Mouse (Mus musculus): Measurements from ENCODE around the gene D1Ertd622e.

Gene D1Ertd622e

GRCm38 (mm10) chr1:97661406-97662241, at the start of gene D1Ertd622e:
TSS of gene D1Ertd622e (minus strand) at chr1:97662074.
- DNase-seq: peak; percentile 81 to 86

DNA sequence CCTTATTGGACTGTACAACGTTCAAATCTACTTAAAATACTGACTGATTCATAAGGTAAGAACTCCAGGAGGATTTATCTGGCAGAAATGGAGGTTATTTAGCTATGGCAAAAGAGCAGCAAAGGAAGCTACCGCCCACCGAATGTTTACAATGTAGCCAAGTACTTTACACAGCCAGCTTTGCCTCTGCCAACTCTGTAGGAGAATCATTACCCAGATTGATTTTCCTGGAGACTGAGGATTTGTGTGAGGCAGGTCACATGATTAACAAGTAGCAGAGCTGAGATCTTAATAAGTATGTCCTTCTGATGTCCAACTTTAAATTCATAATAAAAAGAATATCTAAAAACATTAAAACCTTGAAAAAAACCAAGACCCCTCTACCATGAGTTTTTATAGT, 48.6 kb upstream of the D1Ertd622e start:
- no peak for DNase-seq

GRCm38 (mm10) chr1:97705389-97705788, 43.5 kb upstream of the D1Ertd622e start:
- DNase-seq: no peak

GRCm38 (mm10) chr1:97704646-97705045, 42.8 kb upstream of the D1Ertd622e start:
- no peak for DNase-seq

DNA sequence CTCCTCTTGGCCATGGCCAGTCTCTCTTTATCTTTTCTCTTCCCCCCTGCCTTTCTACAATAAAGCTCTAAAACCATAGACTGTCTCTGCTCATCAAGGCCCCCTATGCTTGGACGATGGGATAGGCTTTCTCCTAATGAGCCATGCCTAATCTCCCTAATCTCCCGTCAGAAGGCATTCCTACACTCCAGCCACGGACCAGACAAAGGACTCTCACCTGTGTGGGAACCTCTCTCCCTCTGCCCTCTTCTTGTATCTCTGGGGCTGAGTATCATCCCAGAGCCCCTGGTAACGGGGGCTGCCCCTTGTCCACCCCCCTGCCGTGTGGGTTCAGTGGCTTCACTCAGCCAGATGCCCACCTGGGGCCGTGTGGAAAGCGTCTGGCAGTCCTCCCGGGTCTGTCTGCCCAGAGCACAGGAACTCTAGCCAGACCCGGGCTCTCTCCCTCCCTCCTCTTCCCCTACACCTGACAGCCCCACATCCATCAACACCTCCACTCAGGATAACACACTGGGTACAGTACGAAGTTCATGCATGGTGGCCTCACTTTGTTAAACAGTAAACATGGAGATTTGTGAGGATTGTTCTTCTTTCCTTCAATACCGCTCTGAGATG, 37.2 kb upstream of the D1Ertd622e start:
- no peak for DNase-seq

DNA sequence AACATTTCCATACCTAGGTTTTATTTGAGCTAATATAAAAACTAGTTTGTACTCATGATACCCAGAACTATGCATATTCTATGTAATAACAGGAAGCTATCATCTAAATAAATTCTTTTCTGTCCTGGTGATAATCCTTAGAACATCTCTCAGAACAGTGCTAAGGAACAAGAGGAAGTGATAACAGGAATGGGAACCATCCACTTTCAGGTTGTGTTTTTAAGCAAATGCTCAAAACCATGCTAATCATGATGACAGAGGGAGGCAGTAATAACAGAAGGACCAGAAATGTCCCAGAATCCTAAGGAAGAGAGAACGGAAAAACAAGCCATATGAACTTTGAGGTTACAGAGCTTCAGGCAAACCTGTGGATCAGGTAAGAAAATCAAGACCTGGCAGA, 35.4 kb upstream of the D1Ertd622e start:
- no peak for DNase-seq

GRCm38 (mm10) chr1:97693825-97694224, 32.0 kb upstream of the D1Ertd622e start:
- no peak for DNase-seq

- DNase-seq: peak; percentile 51 to 53
These were observed 26.9 kb upstream of the D1Ertd622e start for GRCm38 (mm10) chr1:97688756-97689155.

DNA sequence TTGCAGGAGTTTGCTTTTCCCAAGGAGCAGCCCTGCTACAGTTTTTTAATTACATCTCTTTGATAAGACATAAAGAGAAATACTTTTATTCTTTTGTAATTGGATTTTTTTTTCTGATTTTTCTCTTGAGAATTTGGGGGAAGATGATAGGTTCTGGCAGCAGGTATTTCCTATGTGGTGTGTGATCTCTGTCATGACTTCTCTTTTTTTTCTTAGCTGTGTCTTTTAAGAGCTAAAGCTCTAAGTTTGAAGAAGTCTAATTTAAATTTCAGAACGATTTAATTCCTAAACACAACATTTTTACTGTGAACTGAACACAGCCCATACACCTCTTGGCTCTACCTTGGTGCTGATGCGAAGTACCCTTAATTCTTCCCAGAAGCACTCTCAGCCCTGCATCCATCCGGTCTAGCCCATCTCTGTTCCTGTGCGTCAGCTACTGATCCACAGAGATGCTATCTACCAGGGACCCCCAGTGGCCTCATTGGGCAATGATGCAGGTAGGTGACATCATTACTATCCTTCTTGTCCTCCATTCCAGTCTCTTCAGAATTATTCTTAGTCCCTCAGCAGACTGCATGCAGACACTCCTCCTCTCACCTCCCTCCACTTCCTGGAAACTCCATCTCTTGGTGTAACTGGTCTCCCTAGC, 14.8 kb upstream of the D1Ertd622e start:
- no peak for DNase-seq

GRCm38 (mm10) chr1:97676115-97676514, 14.2 kb upstream of the D1Ertd622e start:
- DNase-seq: no peak

DNA sequence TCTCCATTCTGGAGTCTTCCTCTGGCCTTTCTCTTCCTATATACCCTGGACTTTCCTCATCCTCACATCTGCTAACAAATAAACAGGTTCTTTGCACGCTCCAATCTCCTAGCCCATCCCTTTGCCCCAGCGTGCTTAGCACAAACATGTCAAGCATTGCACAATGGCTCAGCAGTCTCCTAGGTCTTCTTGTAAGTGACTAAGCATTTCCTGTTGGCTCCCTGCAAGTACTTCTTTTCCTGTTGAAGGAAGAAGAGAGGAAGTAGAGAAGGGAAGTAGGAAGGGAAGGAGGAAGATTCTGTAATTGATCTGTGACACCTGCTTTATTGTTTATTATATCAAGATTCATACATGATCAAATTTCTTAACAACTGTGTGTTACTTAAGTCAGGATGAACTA, 11.0 kb upstream of the D1Ertd622e start:
- DNase-seq: no peak

- no peak for DNase-seq
These were observed 5.4 kb upstream of the D1Ertd622e start for GRCm38 (mm10) chr1:97667288-97667687.

GRCm38 (mm10) chr1:97662324-97662723, 450 bp upstream of the D1Ertd622e start:
- DNase-seq: no peak

- DNase-seq: peak; percentile 65 to 73
These were observed 1.0 kb downstream of the D1Ertd622e start for GRCm38 (mm10) chr1:97660687-97661405.

- DNase-seq: no peak
These were observed 2.5 kb downstream of the D1Ertd622e start for GRCm38 (mm10) chr1:97659405-97659804.

GRCm38 (mm10) chr1:97657786-97658185, 4.1 kb downstream of the D1Ertd622e start:
- DNase-seq: no peak

GRCm38 (mm10) chr1:97657201-97657600, 4.7 kb downstream of the D1Ertd622e start:
- DNase-seq: no peak

GRCm38 (mm10) chr1:97654397-97654975, 7.4 kb downstream of the D1Ertd622e start:
- DNase-seq: no peak

DNA sequence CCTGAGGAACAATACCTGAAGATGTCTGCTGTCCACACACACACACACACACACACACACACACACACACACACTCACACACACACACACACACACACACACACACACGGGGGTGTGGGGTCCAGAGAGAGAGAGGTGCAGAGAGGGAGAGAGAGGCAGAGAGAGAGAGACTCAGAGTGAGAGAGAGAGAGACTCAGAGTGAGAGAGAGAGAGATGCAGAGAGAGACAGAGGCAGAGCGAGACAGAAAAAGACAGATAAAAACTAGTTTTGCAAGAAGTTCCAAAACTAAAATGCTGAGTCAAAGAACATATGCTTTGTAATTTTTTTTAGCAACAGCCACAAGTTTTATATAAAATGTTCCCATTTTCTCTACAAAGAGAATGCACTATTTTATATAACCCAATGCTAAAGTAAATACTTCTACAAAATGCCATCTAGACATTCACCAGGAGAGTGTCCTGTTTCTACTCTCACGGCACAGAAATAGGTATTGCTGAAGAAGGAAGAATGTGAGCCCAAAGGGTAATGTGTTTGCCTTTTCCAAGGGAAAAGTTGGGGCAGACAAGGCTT, 11.2 kb downstream of the D1Ertd622e start:
- no peak for DNase-seq

- no peak for DNase-seq
These were observed 11.8 kb downstream of the D1Ertd622e start for GRCm38 (mm10) chr1:97650072-97650471.

DNA sequence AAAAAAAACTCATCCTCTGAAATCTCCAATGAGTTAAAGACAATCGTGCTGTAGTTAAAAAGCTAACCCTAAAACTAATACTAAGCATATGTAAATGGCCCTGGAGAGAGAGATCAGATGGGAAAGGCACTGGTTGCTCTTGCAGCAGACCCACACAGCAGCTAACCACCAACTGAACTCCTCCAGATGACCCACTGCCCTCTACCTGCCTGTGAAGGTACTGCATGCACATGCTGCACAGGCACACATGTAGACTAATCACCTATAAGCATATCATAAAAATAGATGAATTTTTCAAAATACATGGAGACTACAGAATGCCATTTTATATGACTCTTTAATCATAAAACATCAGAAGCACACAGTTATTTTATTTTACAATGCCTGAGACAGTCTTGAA, 14.8 kb downstream of the D1Ertd622e start:
- DNase-seq: peak; percentile 35 to 44

- DNase-seq: no peak
These were observed 27.8 kb downstream of the D1Ertd622e start for GRCm38 (mm10) chr1:97634104-97634503.

All from thymus, postnatal 36 days (tissue).